Comparison of ENCODE assay signal across 9 mouse cellular contexts in the genomic region with DNA sequence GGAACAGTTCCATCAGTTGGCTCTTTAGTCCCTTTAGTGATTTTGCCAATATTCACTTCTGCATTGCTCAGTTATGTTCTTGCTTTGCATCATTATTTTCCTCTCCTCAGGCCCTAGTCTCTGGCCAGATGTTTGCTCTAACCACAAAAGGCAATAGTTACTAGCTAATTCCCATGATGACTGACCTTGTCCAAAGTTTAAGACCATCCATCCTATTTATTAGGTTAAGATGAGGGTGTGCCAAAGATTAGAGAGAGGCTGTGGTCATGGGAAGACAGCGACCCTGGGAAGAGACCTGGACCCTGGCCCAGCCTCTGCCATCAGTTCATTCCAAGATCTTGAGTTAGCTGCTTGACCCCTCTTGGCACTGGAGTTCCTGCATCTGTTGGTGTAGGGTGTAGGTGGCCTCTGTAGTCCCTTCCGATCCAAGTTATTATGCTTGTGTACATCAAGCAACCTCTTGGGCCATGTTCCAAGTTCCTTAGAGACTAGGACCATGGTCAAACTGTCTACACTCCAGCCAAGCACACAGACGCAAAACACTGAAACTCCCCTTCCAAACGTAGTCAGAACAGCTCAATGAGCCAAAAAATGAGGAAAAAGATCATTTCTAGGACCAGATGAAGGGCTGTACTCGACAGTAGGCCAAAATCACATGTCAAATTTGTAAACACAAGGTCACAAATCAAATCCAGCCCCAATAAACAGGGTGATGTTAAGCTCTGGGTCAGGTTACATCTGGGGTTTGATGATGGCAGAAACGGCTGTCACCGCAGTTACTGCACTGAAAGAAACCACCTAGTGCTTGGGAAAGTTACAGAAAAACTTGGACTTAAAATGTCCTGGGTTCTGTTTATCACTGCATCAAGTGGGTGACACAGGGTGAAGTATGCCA.
DNase-seq lines count a peak whose midpoint lies in the region; ATAC-seq lines count a peak whose summit lies in the region.
"Had no signal": no experiment of that assay in that cellular context is flagged by ENCODE, and none has a peak within 500 bp of the region (broad histone marks: within the 10 kb centered on the region; RNA-seq: fewer than 3 reads in every experiment).

No protein-coding gene starts in this region.

- H3K27me3 ChIP-seq in kidney, embryonic 14.5 days (ENCODE audit: control insufficient read depth, insufficient read depth, low read length), result no peaks in the 10 kb centered on the region
- H3K27me3 ChIP-seq in forebrain, embryonic 13.5 days, result no peaks in the 10 kb centered on the region

- ATAC-seq in kidney, embryonic 14.5 days (ENCODE audit: low FRiP score, low TSS enrichment), result peak; percentile 86
- ATAC-seq in CD4-positive, CD25-positive, alpha-beta regulatory T cell, adult 4 months, result no peak
- no peak for ATAC-seq in forebrain, embryonic 13.5 days
- ATAC-seq in frontal cortex, adult (ENCODE audit: low TSS enrichment), result no peak

- H3K4me3 ChIP-seq in kidney, embryonic 14.5 days (ENCODE audit: low read length), result no peak overlapping the region
- no peak overlapping the region for H3K4me3 ChIP-seq in forebrain, embryonic 13.5 days
- H3K4me3 ChIP-seq: left cerebral cortex, adult 2 months had no signal

- no peaks in the 10 kb centered on the region for H3K9me3 ChIP-seq in kidney, embryonic 14.5 days (ENCODE audit: control insufficient read depth, low read length)
- no peaks in the 10 kb centered on the region for H3K9me3 ChIP-seq in forebrain, embryonic 13.5 days (replicated peaks)

- H3K9ac ChIP-seq in kidney, embryonic 14.5 days (ENCODE audit: low read depth, low read length), result no peak overlapping the region
- no peak overlapping the region for H3K9ac ChIP-seq in forebrain, embryonic 13.5 days

- no peaks in the 10 kb centered on the region for H3K36me3 ChIP-seq in kidney, embryonic 14.5 days (ENCODE audit: control insufficient read depth, insufficient read depth, low read length)
- no peaks in the 10 kb centered on the region for H3K36me3 ChIP-seq in forebrain, embryonic 13.5 days (ENCODE audit: poor library complexity, severe bottlenecking)

- 51% methylated on average over 7 of the region's 7 CpGs for WGBS in kidney, embryonic 14.5 days
- WGBS in forebrain, embryonic 13.5 days, result 85% methylated on average over 7 of the region's 7 CpGs

- peak; percentile 45 for DNase-seq in adrenal gland, adult 2 months
- no peak for DNase-seq in adrenal gland, adult 18-20 months (ENCODE audit: low spot score in 2 of 2)
- peak; percentile 58 for DNase-seq in gastrocnemius, postnatal 10 days
- peak; percentile 33 for DNase-seq in ovary, postnatal 10 days (ENCODE audit: low spot score)

- peak overlapping the region; percentile 47; the same call in 1 of the 2 replicates for H3K27ac ChIP-seq in kidney, embryonic 14.5 days (ENCODE audit: low read depth, low read length)
- no peak overlapping the region for H3K27ac ChIP-seq in forebrain, embryonic 13.5 days
- H3K27ac ChIP-seq: left cerebral cortex, adult 2 months had no signal

- no peak overlapping the region for H3K4me2 ChIP-seq in kidney, embryonic 14.5 days (replicated peaks; ENCODE audit: low read depth, low read length)
- H3K4me2 ChIP-seq in forebrain, embryonic 13.5 days, result no peak overlapping the region

- H3K4me1 ChIP-seq in kidney, embryonic 14.5 days (ENCODE audit: control insufficient read depth, insufficient read depth, low read length), result no peaks in the 10 kb centered on the region
- no peaks in the 10 kb centered on the region for H3K4me1 ChIP-seq in forebrain, embryonic 13.5 days

Comparison
In these comparisons a context has a peak if more than half of its experiments do, and no peak if none do; other contexts are left out.
1. DNase-seq: peak in adrenal gland, adult 2 months (single experiment), gastrocnemius, postnatal 10 days (single experiment) and ovary, postnatal 10 days (single experiment); none in adrenal gland, adult 18-20 months (0 of 2).